Mouse (Mus musculus) liver (tissue): ENCODE measurements around the gene Vipas39.

Source experiments
- DNase-seq: peaks from one replicate; pipeline ENCODE4 v3.0.0-alpha.2; 2020; ENCODE audit warnings: mixed read lengths

Vipas39 gene

DNA sequence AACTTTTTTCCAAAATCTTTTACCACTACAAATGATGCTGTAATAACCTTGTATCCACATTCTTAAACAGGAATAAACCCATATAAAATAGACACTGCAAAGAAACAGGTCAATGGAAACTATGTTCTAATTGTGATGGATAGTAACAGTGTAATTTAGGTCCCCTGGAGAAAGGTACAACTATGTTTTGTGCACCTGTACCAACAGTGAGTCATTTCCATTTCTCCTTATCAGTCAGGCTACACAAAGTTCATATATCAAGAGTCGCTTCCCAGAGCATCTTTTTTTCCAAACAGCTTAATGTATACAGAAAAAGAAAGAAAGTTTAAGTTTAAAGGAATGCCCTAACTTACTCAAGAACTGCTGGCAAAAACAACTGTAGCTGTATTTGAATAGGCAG lies 71.0 kb downstream of the Vipas39 start:
- DNase-seq, result no peak

- no peak for DNase-seq
These were observed 73.0 kb downstream of the Vipas39 start for GRCm38 (mm10) chr12:87193008-87193407.
